Mouse (Mus musculus) cortical plate, adult 2 months (tissue): ENCODE data around the gene Ric8b.

Experiments
- CTCF ChIP-seq: fragments of 200-500 bp; IDR thresholded peaks from 2 replicates; pipeline ENCODE4 v1.5.1; 2011; ENCODE audit warnings: mild to moderate bottlenecking, control low read depth, low read length; ENCODE audit not compliant: insufficient read depth; ENCODE audit errors: extremely low read depth
- POLR2A ChIP-seq: fragments of 200-500 bp; IDR thresholded peaks from 2 replicates; pipeline ENCODE4 v1.6.1; 2011; ENCODE audit warnings: mild to moderate bottlenecking, low read length, control low read depth; ENCODE audit not compliant: insufficient read depth; ENCODE audit errors: extremely low read depth

GRCm38 (mm10) chr10:84926885-84927284 is 9.5 kb downstream of the Ric8b start:
- TF ChIP-seq CTCF (no peak), POLR2A (no peak)
